Mouse (Mus musculus) MEL (cell line): ENCODE data around the gene Bcorl1.

Experiments used
- CHD2 ChIP-seq: IDR thresholded peaks from 2 replicates; pipeline ENCODE4 v1.6.1; 2011; ENCODE audit warnings: low read length, improper control_type of control experiment
- CTCF ChIP-seq, 3 experiments: IDR thresholded peaks in 2 of 3; conservative IDR thresholded peaks in 1 of 3; 2 replicates each; pipeline ENCODE4 v1.5.1; 2011 to 2012; ENCODE audit warnings: low read length in 3 of 3, low read depth in 2 of 3, mild to moderate bottlenecking in 2 of 3, improper control_type of control experiment in 1 of 3, inconsistent platforms in 1 of 3, mixed read lengths in 1 of 3, moderate library complexity in 1 of 3; ENCODE audit not compliant: control insufficient read depth in 1 of 3, insufficient read depth in 1 of 3, poor library complexity in 1 of 3, severe bottlenecking in 1 of 3
- E2F4 ChIP-seq: IDR thresholded peaks from 2 replicates; pipeline ENCODE4 v1.6.1; 2011; ENCODE audit warnings: low read depth, low read length, improper control_type of control experiment, borderline replicate concordance
- ELF1 ChIP-seq: IDR thresholded peaks from 2 replicates; pipeline ENCODE4 v1.6.1; 2014; ENCODE audit warnings: low read depth, mild to moderate bottlenecking, inconsistent platforms, low read length, improper control_type of control experiment, moderate library complexity
- EP300 ChIP-seq, 2 experiments: IDR thresholded peaks; 2 replicates each; pipeline ENCODE4 v1.6.1; 2011; ENCODE audit warnings: improper control_type of control experiment in 2 of 2, low read length in 2 of 2, low read depth in 1 of 2, mild to moderate bottlenecking in 1 of 2
- HCFC1 ChIP-seq: IDR thresholded peaks from 2 replicates; pipeline ENCODE4 v1.6.1; 2012; ENCODE audit warnings: low read depth, mild to moderate bottlenecking, inconsistent platforms, low read length, improper control_type of control experiment, moderate library complexity
- JUND ChIP-seq: IDR thresholded peaks from 2 replicates; pipeline ENCODE4 v1.6.1; 2011; ENCODE audit warnings: low read depth, mild to moderate bottlenecking, improper control_type of control experiment, low read length
- MAFK ChIP-seq: IDR thresholded peaks from 2 replicates; pipeline ENCODE4 v1.6.1; 2011; ENCODE audit warnings: low read depth, mild to moderate bottlenecking, low read length, improper control_type of control experiment, borderline replicate concordance
- MYB ChIP-seq: IDR thresholded peaks from 2 replicates; pipeline ENCODE4 v1.6.1; 2011; ENCODE audit warnings: mild to moderate bottlenecking, low read depth, low read length, improper control_type of control experiment
- POLR2A ChIP-seq, 2 experiments: IDR thresholded peaks; 2 replicates each; pipeline ENCODE4 v1.6.1; 2011 to 2012; ENCODE audit warnings: low read length in 2 of 2, mild to moderate bottlenecking in 2 of 2, control low read depth in 1 of 2, improper control_type of control experiment in 1 of 2, low read depth in 1 of 2, moderate library complexity in 1 of 2; ENCODE audit not compliant: control insufficient read depth in 1 of 2, insufficient read depth in 1 of 2, poor library complexity in 1 of 2
- POLR2AphosphoS2 ChIP-seq: IDR thresholded peaks from 2 replicates; pipeline ENCODE4 v1.6.1; 2011; ENCODE audit warnings: low read length, improper control_type of control experiment

DNA sequence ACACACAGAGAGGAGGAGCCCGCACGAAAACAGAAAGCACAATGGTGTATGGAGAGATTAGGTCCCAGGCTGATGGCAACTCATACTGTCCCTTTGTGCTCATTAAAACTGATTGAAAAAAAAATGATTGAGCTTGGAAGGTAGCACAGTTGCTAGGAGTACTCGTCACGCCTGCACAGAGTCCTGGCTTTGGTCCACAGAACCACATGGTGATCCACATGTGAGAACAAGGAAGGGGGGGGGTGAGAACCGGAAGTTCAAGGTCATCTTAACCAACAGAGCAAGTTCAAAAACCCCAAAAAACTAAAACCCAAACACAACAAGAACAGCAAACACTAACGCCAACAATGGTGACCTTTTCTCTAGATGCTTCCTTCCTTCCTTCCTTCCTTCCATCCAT is 71.5 kb downstream of the Bcorl1 start:
- TF ChIP-seq CTCF (IDR thresholded peaks at IDR 0.05 in 2 of 3, conservative IDR thresholded peaks at IDR 0.05 in 1 of 3; ENCODE audit: control insufficient read depth in 1 of 3, insufficient read depth in 1 of 3, low read depth in 2 of 3, low read length in 3 of 3, poor library complexity in 1 of 3, severe bottlenecking in 1 of 3), result no peak
- TF ChIP-seq MYB, result no peak
- no peak for TF ChIP-seq JUND
- no peak for TF ChIP-seq POLR2A (IDR thresholded peaks at IDR 0.05; ENCODE audit: control insufficient read depth in 1 of 2, insufficient read depth in 1 of 2, low read depth in 1 of 2, low read length in 2 of 2, poor library complexity in 1 of 2)
- no peak for TF ChIP-seq CHD2
- TF ChIP-seq MAFK, result no peak
- no peak for TF ChIP-seq HCFC1
- no peak for TF ChIP-seq EP300 (IDR thresholded peaks at IDR 0.05; ENCODE audit: low read depth in 1 of 2, low read length in 2 of 2)
- TF ChIP-seq ELF1, result no peak
- no peak for TF ChIP-seq POLR2AphosphoS2
- no peak for TF ChIP-seq E2F4
